Mouse (Mus musculus): ENCODE results near the gene Pitpnc1. TPM values are rescaled to one million over a fixed set of nuclear protein-coding genes. Genes with fewer than 3 reads are reported as not detected.
"Not testable (repeated sequence)": the region's sequence is repeated elsewhere in the genome, so short reads cannot be mapped to it uniquely, and the experiment has no call there.

Gene Pitpnc1
- 9.7 and 10.9 TPM in 2 replicates for polyA plus RNA-seq (2014; fragmentation: Nextera tagmentation; extraction: Ambion mirVana)

DNA sequence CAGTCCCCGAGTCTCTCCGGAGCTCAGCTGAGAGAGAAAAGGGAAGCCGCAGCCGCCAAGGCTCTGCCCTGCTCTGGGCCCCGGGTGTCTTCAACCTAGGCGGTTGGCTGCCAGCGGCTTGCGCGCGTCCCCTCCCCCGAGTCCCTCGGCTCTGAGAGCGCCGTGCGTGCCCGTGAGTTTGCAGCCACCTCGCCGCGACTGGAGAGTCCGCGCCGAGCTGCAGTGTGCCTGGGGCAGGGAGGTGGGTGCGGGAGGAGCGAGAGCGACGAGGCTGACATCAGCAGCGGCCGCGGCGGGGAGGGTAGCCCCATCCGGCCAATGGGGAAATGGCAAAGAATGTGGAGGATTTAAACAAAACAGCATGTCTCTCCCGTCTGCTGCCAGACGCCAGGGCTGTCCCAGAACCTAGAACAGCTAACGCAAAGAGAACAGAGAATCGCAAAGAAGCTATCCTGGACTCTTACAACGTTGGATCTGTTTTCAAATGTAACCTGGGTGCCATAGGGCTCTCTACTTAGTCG lies at the start of gene Pitpnc1:
Gene Pitpnc1, minus strand, starts transcription at position 179 of the 521 bp plus-strand sequence.
- Histone ChIP-seq H3K9me3 (replicated peaks; ENCODE audit: control insufficient read depth, low read length) (no peaks in the 10 kb centered on the region), H3K4me3 (ENCODE audit: low read depth, low read length) (peak within 1 kb of the TSS; percentile 66), H3K27ac (ENCODE audit: low read depth, low read length) (peak within 1 kb of the TSS; percentile 38), H3K4me2 (peak within 1 kb of the TSS; percentile 98), H3K4me1 (ENCODE audit: control insufficient read depth, insufficient read depth, low read length) (peaks cover 10% of the 10 kb centered on the region; the same call in 1 of the 2 replicates), H3K9ac (ENCODE audit: low read depth, low read length) (peak within 1 kb of the TSS; percentile 75), H3K27me3 (ENCODE audit: control insufficient read depth, insufficient read depth, low read length) (no peaks in the 10 kb centered on the region), H3K36me3 (ENCODE audit: control insufficient read depth, insufficient read depth, low read length) (no peaks in the 10 kb centered on the region)
- peak; percentile 83 for ATAC-seq (replicated peaks; ENCODE audit: insufficient number of reproducible peaks, low FRiP score, low TSS enrichment)
- WGBS (ENCODE audit: insufficient replicate concordance), result under 1% methylated on average over 37 of the region's 37 CpGs

DNA sequence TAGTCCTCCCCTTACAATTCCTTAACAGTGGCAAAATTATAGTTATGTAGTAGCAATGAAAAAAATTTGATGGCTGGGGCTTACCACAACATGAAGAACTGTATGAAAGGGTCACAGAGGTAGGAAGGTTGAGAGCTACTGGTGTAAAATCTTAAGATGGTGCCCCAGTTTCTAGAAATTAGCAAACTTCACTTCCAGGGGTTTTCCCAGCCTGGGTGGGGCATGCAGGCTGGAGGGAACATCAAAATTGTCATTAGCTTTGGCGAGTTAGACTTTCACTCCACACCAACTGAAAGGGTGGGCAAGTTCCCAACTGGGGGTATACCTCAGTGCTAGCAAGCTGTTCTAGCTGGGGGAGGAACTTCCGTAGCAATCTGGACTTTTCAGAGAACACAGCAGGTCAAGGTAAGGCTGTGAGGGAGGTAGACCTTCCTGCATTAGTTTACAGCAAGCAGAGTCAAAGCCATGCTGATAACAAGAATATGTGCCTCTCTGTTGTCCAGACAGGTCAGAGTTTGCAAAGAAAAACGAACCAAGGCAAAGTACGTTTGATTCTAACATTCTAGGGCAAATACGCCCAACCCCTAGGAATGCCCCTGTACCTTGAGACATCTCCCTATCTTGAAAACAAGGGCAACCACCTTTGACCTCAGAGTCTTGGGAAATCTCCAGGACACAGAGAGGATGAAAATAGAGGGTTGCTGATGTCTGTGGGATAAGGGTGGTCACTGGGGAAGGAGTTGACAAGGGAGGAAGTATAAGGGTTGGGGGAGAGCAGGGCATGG lies 48.3 kb upstream of the Pitpnc1 start:
- H3K4me3 ChIP-seq (ENCODE audit: low read depth, low read length), result no peak overlapping the region
- no peaks in the 10 kb centered on the region for H3K27me3 ChIP-seq (ENCODE audit: control insufficient read depth, insufficient read depth, low read length)
- no peaks in the 10 kb centered on the region for H3K4me1 ChIP-seq (ENCODE audit: control insufficient read depth, insufficient read depth, low read length)
- WGBS (ENCODE audit: insufficient replicate concordance), result 64% methylated on average over 5 of the region's 5 CpGs
- H3K36me3 ChIP-seq (ENCODE audit: control insufficient read depth, insufficient read depth, low read length), result no peaks in the 10 kb centered on the region
- no peak overlapping the region for H3K9ac ChIP-seq (ENCODE audit: low read depth, low read length)
- H3K4me2 ChIP-seq, result no peak overlapping the region
- H3K9me3 ChIP-seq (replicated peaks; ENCODE audit: control insufficient read depth, low read length), result no peaks in the 10 kb centered on the region
- no peak overlapping the region for H3K27ac ChIP-seq (ENCODE audit: low read depth, low read length)
- ATAC-seq (replicated peaks; ENCODE audit: insufficient number of reproducible peaks, low FRiP score, low TSS enrichment), result no peak

DNA sequence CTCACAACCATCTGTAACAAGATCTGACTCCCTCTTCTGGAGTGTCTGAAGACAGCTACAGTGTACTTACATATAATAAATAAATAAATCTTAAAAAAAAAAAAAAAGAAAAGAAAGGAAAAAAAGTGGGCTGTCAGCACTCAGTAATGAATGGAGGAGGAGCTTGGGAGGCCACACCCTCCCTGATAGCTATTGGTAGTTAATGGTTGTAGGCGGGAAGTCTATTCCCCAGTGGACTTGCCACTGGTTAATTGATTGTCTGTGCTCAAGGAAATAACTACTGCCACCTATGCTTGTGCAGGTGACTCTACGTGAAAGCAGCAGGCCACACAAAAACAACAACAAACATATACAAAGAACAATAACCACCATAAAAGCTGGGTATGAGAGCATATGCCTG lies 45.9 kb upstream of the Pitpnc1 start:
- no peaks in the 10 kb centered on the region for H3K36me3 ChIP-seq (ENCODE audit: control insufficient read depth, insufficient read depth, low read length)
- no peak overlapping the region for H3K9ac ChIP-seq (ENCODE audit: low read depth, low read length)
- no peaks in the 10 kb centered on the region for H3K4me1 ChIP-seq (ENCODE audit: control insufficient read depth, insufficient read depth, low read length)
- no peak for ATAC-seq (replicated peaks; ENCODE audit: insufficient number of reproducible peaks, low FRiP score, low TSS enrichment)
- no peaks in the 10 kb centered on the region for H3K9me3 ChIP-seq (replicated peaks; ENCODE audit: control insufficient read depth, low read length)
- WGBS (ENCODE audit: insufficient replicate concordance), result 89% methylated on average over 2 of the region's 2 CpGs
- H3K4me3 ChIP-seq (ENCODE audit: low read depth, low read length), result no peak overlapping the region
- no peak overlapping the region for H3K27ac ChIP-seq (ENCODE audit: low read depth, low read length)
- H3K4me2 ChIP-seq, result no peak overlapping the region
- H3K27me3 ChIP-seq (ENCODE audit: control insufficient read depth, insufficient read depth, low read length), result no peaks in the 10 kb centered on the region

DNA sequence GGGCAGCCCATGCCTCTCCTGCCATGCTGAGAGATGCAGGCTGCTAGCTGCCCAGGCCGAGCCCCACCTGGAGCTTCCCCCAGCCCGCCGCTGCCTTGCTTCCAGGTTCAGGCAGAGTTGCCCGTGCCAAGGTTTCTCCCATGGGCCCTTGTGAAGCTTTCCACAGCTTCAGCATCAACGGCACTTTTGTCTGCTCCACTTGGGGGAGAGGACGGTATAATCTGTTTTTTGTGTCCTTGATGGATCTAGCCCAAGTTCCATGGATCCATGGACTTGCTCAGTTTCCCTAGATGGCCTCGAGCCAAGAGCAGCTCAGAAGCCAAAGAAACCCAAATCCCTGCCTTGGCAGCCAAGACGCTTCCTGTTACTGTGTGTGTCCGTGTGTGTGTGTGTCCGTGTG lies 42.5 kb upstream of the Pitpnc1 start:
- H3K9me3 ChIP-seq (replicated peaks; ENCODE audit: control insufficient read depth, low read length), result no peaks in the 10 kb centered on the region
- H3K4me3 ChIP-seq (ENCODE audit: low read depth, low read length), result no peak overlapping the region
- peaks cover 7% of the 10 kb centered on the region for H3K4me1 ChIP-seq (ENCODE audit: control insufficient read depth, insufficient read depth, low read length)
- H3K4me2 ChIP-seq, result no peak overlapping the region
- WGBS (ENCODE audit: insufficient replicate concordance), result 64% methylated on average over 10 of the region's 10 CpGs
- H3K9ac ChIP-seq (ENCODE audit: low read depth, low read length), result no peak overlapping the region
- no peak for ATAC-seq (replicated peaks; ENCODE audit: insufficient number of reproducible peaks, low FRiP score, low TSS enrichment)
- H3K36me3 ChIP-seq (ENCODE audit: control insufficient read depth, insufficient read depth, low read length), result no peaks in the 10 kb centered on the region
- H3K27ac ChIP-seq (ENCODE audit: low read depth, low read length), result no peak overlapping the region
- H3K27me3 ChIP-seq (ENCODE audit: control insufficient read depth, insufficient read depth, low read length), result no peaks in the 10 kb centered on the region

GRCm38 (mm10) chr11:107511954-107512353 lies 41.5 kb upstream of the Pitpnc1 start:
- not testable (repeated sequence) for H3K4me2 ChIP-seq; ATAC-seq (replicated peaks; ENCODE audit: insufficient number of reproducible peaks, low FRiP score, low TSS enrichment); H3K36me3 ChIP-seq (ENCODE audit: control insufficient read depth, insufficient read depth, low read length); H3K27me3 ChIP-seq (ENCODE audit: control insufficient read depth, insufficient read depth, low read length); H3K9me3 ChIP-seq (replicated peaks; ENCODE audit: control insufficient read depth, low read length); H3K9ac ChIP-seq (ENCODE audit: low read depth, low read length); H3K4me3 ChIP-seq (ENCODE audit: low read depth, low read length); H3K4me1 ChIP-seq (ENCODE audit: control insufficient read depth, insufficient read depth, low read length); H3K27ac ChIP-seq (ENCODE audit: low read depth, low read length)
- WGBS (ENCODE audit: insufficient replicate concordance), result 47% methylated on average over 5 of the region's 5 CpGs

- Histone ChIP-seq H3K4me2 (peak overlapping the region; percentile 54), H3K4me3 (ENCODE audit: low read depth, low read length) (peak overlapping the region; percentile 18), H3K9me3 (replicated peaks; ENCODE audit: control insufficient read depth, low read length) (no peaks in the 10 kb centered on the region), H3K36me3 (ENCODE audit: control insufficient read depth, insufficient read depth, low read length) (no peaks in the 10 kb centered on the region), H3K4me1 (ENCODE audit: control insufficient read depth, insufficient read depth, low read length) (peaks cover 7% of the 10 kb centered on the region), H3K27ac (ENCODE audit: low read depth, low read length) (no peak overlapping the region), H3K9ac (ENCODE audit: low read depth, low read length) (peak overlapping the region; percentile 49; the same call in 1 of the 2 replicates), H3K27me3 (ENCODE audit: control insufficient read depth, insufficient read depth, low read length) (no peaks in the 10 kb centered on the region)
- WGBS (ENCODE audit: insufficient replicate concordance), result 3% methylated on average over 18 of the region's 18 CpGs
- ATAC-seq (replicated peaks; ENCODE audit: insufficient number of reproducible peaks, low FRiP score, low TSS enrichment), result no peak
Measured at GRCm38 (mm10) chr11:107510362-107511269, 40.1 kb upstream of the Pitpnc1 start.

- ATAC-seq (replicated peaks; ENCODE audit: insufficient number of reproducible peaks, low FRiP score, low TSS enrichment), result no peak; the same call in 1 of the 2 replicates
Measured at GRCm38 (mm10) chr11:107509631-107510338, 39.3 kb upstream of the Pitpnc1 start.

GRCm38 (mm10) chr11:107506260-107506659 lies 35.8 kb upstream of the Pitpnc1 start:
- Histone ChIP-seq H3K4me3 (ENCODE audit: low read depth, low read length) (no peak overlapping the region), H3K27me3 (ENCODE audit: control insufficient read depth, insufficient read depth, low read length) (no peaks in the 10 kb centered on the region), H3K4me1 (ENCODE audit: control insufficient read depth, insufficient read depth, low read length) (peaks cover 7% of the 10 kb centered on the region), H3K4me2 (no peak overlapping the region), H3K9ac (ENCODE audit: low read depth, low read length) (no peak overlapping the region), H3K9me3 (replicated peaks; ENCODE audit: control insufficient read depth, low read length) (no peaks in the 10 kb centered on the region), H3K27ac (ENCODE audit: low read depth, low read length) (no peak overlapping the region), H3K36me3 (ENCODE audit: control insufficient read depth, insufficient read depth, low read length) (no peaks in the 10 kb centered on the region)
- no peak for ATAC-seq (replicated peaks; ENCODE audit: insufficient number of reproducible peaks, low FRiP score, low TSS enrichment)
- WGBS (ENCODE audit: insufficient replicate concordance), result 69% methylated on average over 1 of the region's 1 CpGs

More at GRCm38 (mm10) chr11:107509631-107510338, 39.3 kb upstream of the Pitpnc1 start:
- Histone ChIP-seq H3K36me3 (ENCODE audit: control insufficient read depth, insufficient read depth, low read length) (no peaks in the 10 kb centered on the region), H3K27ac (ENCODE audit: low read depth, low read length) (no peak overlapping the region), H3K4me2 (peak overlapping the region; percentile 27), H3K4me3 (ENCODE audit: low read depth, low read length) (no peak overlapping the region; the same call in 1 of the 2 replicates), H3K9ac (ENCODE audit: low read depth, low read length) (no peak overlapping the region), H3K27me3 (ENCODE audit: control insufficient read depth, insufficient read depth, low read length) (no peaks in the 10 kb centered on the region), H3K9me3 (replicated peaks; ENCODE audit: control insufficient read depth, low read length) (no peaks in the 10 kb centered on the region), H3K4me1 (ENCODE audit: control insufficient read depth, insufficient read depth, low read length) (peaks cover 7% of the 10 kb centered on the region)
- WGBS (ENCODE audit: insufficient replicate concordance), result 19% methylated on average over 11 of the region's 11 CpGs

Data from heart, embryonic 11.5 days (tissue).